Mouse (Mus musculus) lung, adult 2 months (tissue): Measurements from ENCODE around the gene Sergef.

Experiments
- CTCF ChIP-seq: fragments of 200-500 bp; IDR thresholded peaks from 2 replicates; pipeline ENCODE4 v1.5.1; 2011; ENCODE audit warnings: mild to moderate bottlenecking, low read length, control low read depth; ENCODE audit not compliant: insufficient read depth
- POLR2A ChIP-seq: fragments of 200-500 bp; IDR thresholded peaks from 2 replicates; pipeline ENCODE4 v1.6.1; 2011; ENCODE audit warnings: low read depth, mild to moderate bottlenecking, control low read depth, low read length, borderline replicate concordance; ENCODE audit errors: extremely low read depth

DNA sequence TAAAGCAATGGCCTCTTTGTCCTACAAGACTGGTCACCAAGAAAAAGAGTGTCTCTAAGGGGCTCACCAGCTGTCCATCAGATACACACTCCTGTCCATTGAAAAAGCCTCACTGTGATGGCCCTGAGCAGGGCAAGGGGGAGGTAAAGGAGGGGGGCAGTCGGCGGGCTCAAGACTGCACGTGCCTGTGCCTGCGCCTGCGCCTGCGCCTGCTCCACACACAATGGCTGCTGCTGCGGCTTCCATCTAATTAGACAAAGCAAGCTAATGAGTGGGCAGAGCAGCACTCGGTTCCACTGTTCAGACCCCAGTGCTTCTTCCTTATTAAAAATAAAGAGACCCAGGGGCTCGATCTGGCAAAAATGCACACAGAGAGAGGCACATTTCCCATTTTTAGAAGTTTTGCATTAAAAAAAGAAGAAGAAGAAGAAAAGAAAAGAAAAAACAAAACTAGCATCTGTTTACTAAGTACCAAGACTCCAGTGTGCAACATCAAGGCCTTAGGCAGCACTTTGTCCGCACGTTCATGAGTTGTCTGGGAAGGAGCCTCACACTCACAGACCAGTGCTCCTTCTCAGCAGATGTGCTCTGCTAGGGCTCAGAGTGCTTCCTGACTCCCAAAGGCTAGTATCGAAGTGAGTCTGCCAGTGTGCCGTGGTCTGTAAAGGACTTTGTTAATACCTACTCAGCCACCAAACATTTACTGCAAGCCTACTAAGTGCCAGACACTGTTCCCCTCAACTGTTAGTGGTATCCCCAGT is 83.1 kb downstream of the Sergef start:
- TF ChIP-seq CTCF, result no peak
- TF ChIP-seq POLR2A, result no peak
